Comparison of ENCODE assay signal across 8 mouse cellular contexts in the genomic region with DNA sequence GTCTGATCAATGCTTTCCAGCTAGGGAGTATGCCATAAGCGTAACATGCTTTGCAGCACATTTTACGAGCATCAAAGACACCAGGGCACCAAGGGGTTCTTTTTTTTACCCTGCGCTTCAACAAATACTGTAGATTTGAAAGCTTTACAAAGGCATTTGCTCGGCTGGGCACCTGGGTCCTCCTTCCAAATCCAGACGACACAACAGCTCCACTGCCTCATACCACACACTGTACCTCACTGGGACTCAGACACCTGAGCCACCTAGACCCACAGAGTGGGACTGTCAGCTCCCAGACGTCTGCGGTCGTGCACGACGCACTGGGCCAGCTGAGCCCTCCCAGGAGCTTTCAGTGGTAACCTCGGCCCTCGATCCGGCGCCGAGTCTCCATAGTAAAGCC. TPM values are rescaled to one million over a fixed set of nuclear protein-coding genes. Genes with fewer than 3 reads are reported as not detected.
DNase-seq lines count a peak whose midpoint lies in the region; ATAC-seq and TF ChIP-seq lines count a peak whose summit lies in the region.

No protein-coding gene starts in this region.

- peak overlapping the region; percentile 75 for H3K4me3 ChIP-seq in heart, embryonic 15.5 days
- H3K4me3 ChIP-seq in lung, embryonic 14.5 days (ENCODE audit: low read depth, low read length), result peak overlapping the region; percentile 78
- H3K4me3 ChIP-seq in olfactory bulb, adult 2 months (ENCODE audit: insufficient read depth, low read depth, low read length), result peak overlapping the region; percentile 98

- ATAC-seq in heart, embryonic 15.5 days (replicated peaks; ENCODE audit: insufficient number of reproducible peaks, insufficient read depth, low FRiP score, low read depth), result no peak
- ATAC-seq in lung, embryonic 14.5 days (ENCODE audit: insufficient read depth), result no peak

- TF ChIP-seq CTCF in lung, embryonic 14.5 days (IDR thresholded peaks at IDR 0.05; ENCODE audit: low read depth), result no peak
- no peak for TF ChIP-seq CTCF in olfactory bulb, adult 2 months (IDR thresholded peaks at IDR 0.05; ENCODE audit: insufficient read depth, low read depth, low read length)

- no peaks in the 10 kb centered on the region for H3K36me3 ChIP-seq in heart, embryonic 15.5 days
- no peaks in the 10 kb centered on the region for H3K36me3 ChIP-seq in lung, embryonic 14.5 days (ENCODE audit: insufficient read depth)

- peak overlapping the region; percentile 96 for H3K9ac ChIP-seq in heart, embryonic 15.5 days
- peak overlapping the region; percentile 79 for H3K9ac ChIP-seq in lung, embryonic 14.5 days

- H3K27ac ChIP-seq in heart, embryonic 15.5 days, result peak overlapping the region; percentile 99
- no peak overlapping the region for H3K27ac ChIP-seq in lung, embryonic 14.5 days (ENCODE audit: low read depth)
- H3K27ac ChIP-seq in olfactory bulb, adult 2 months (ENCODE audit: insufficient read depth, low read depth, low read length), result no peak overlapping the region

- H3K27me3 ChIP-seq in heart, embryonic 15.5 days, result no peaks in the 10 kb centered on the region
- H3K27me3 ChIP-seq in lung, embryonic 14.5 days (ENCODE audit: insufficient read depth, low read length), result no peaks in the 10 kb centered on the region

- 2% methylated on average over 15 of the region's 15 CpGs for WGBS in heart, embryonic 15.5 days
- WGBS in lung, embryonic 14.5 days, result 2% methylated on average over 15 of the region's 15 CpGs
- WGBS in olfactory bulb, adult 2 months, result 3% methylated on average over 15 of the region's 15 CpGs

- peak; percentile 37 for DNase-seq in urinary bladder, postnatal 14 days (ENCODE audit: low spot score)
- DNase-seq in urinary bladder, postnatal 10 days (ENCODE audit: low spot score), result no peak
- peak; percentile 39 for DNase-seq in embryo, embryonic 9.5 days (ENCODE audit: extremely low spot score)
- DNase-seq in kidney, postnatal 14 days, result peak; percentile 42
- peak; percentile 45 for DNase-seq in lung, embryonic 14.5 days
- no peak for DNase-seq in adipocyte (ENCODE audit: low spot score)

- peaks cover 15% of the 10 kb centered on the region for H3K4me1 ChIP-seq in heart, embryonic 15.5 days (replicated peaks)
- no peaks in the 10 kb centered on the region for H3K4me1 ChIP-seq in lung, embryonic 14.5 days (ENCODE audit: insufficient read depth)
- 0 out of 2 replicates have a peak, but pooled peaks cover 2% of the 10 kb centered on the region for H3K4me1 ChIP-seq in olfactory bulb, adult 2 months (ENCODE audit: control insufficient read depth, insufficient read depth, low read length)

- H3K9me3 ChIP-seq in heart, embryonic 15.5 days (replicated peaks), result no peaks in the 10 kb centered on the region
- no peaks in the 10 kb centered on the region for H3K9me3 ChIP-seq in lung, embryonic 14.5 days (ENCODE audit: low read depth, low read length)

- peak overlapping the region; percentile 74 for H3K4me2 ChIP-seq in heart, embryonic 15.5 days
- H3K4me2 ChIP-seq in lung, embryonic 14.5 days, result peak overlapping the region; percentile 82

- no peak for TF ChIP-seq POLR2A in olfactory bulb, adult 2 months (IDR thresholded peaks at IDR 0.05; ENCODE audit: insufficient read depth, low read depth, low read length)

RNA-seq across cellular contexts. Expression of gene Magi3, which starts 1.2 kb away (rescaled TPM):
- 8.1 and 8.6 TPM in 2 replicates for polyA plus RNA-seq in heart, embryonic 15.5 days (2015; fragmentation: Nextera tagmentation; extraction: Ambion mirVana)
- 9.6 and 10.5 TPM in 2 replicates for polyA plus RNA-seq in lung, embryonic 14.5 days (2014; fragmentation: Nextera tagmentation; extraction: Ambion mirVana)
- polyA plus RNA-seq in olfactory bulb, adult 2 months (2012; ENCODE audit: insufficient read depth, insufficient read length, low replicate concordance, missing spikeins), result not detected in 2 replicates

Comparison
In these comparisons a context has a peak if more than half of its experiments do, and no peak if none do; other contexts are left out.
1. DNase-seq: peak in urinary bladder, postnatal 14 days (single experiment), embryo, embryonic 9.5 days (single experiment), kidney, postnatal 14 days (single experiment) and lung, embryonic 14.5 days (single experiment); none in urinary bladder, postnatal 10 days (single experiment) and adipocyte (single experiment).
2. Peak in every context shown above with its lines, with median percentiles within 50 percentile points of each other: H3K4me3 ChIP-seq.